Mouse (Mus musculus) T-helper 1 cell (primary cell): ENCODE data around the gene Zfp704.

Experiments
- in situ Hi-C: fragments of 300-600 bp; cut with MboI, MseI; formaldehyde crosslinking; loops from one replicate; pipeline ENCODE4 v1.15.1; 2025; ENCODE audit warnings: high pct_unique_total_duplicates

Zfp704 gene

DNA sequence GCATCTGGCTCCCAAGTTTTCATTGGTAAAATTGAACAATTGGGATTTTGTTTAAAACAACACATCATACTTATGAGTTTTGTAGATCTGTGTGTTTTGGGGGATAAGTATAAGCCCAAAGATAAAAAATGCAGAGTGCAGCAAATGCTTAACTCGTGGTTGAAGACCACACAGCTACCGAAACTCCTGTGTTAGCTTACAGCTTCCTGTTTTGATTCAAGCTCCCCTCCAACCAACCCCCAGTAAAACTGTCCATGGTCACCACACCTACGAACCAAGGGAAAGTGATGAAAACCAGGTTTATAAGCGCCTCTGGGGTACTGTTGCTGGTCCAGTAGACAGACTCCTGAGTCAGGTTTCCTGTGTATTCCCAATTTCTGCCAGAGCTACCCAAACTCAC lies 144.2 kb downstream of the Zfp704 start:
- in situ Hi-C loops = loop anchor here (10.0 kb wide), 1 partner anchor 391 kb away; no protein-coding TSS in a partner anchor

- in situ Hi-C loops = loop anchor here (10.0 kb wide), 1 partner anchor 387 kb away; no protein-coding TSS in a partner anchor
Measured at GRCm38 (mm10) chr3:9461660-9462059, 148.2 kb downstream of the Zfp704 start.

DNA sequence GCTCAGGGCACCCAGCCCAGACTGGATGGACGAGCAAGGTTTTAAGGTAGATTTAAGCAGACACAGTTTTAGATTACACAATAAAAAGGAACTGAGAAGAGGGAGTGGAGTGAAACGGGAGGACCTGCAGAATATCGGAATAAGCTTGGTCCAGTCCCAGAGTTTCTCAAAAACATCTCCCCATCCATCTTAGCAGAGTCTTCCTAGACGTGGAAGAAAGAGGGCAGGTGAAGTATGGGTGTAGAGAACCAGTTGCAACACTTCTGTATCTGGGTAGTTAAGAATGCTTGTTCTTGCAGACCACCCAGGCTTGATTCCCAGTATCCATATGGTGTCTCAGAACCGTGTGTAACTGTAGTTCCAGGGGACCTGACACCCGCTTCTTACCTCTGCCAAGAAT lies 149.6 kb downstream of the Zfp704 start:
- in situ Hi-C loops = loop anchor here (10.0 kb wide), 1 partner anchor 385 kb away; no protein-coding TSS in a partner anchor

- in situ Hi-C loops = no loop called here
Measured at GRCm38 (mm10) chr3:9456380-9456890, 153.4 kb downstream of the Zfp704 start.

DNA sequence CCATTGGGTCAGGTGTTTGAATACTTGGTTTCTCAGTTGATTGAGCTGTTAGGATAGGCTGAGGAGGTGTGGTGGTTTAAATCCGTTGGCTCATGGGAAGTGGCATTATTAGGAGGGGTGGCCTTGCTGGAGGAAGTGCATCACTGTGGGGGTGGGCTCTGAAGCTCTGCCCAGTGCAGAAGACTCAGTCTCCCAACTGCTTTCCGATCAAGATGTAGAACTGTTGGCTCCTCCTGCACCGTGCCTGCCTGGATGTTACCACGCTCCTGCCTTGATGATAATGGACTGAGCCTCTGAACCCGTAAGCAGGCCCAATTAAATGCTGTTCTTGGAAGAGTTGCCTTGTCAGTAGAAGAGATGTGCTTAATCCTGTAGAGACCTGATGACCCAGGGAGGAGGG lies 154.5 kb downstream of the Zfp704 start:
- in situ Hi-C loops = no loop called here

- in situ Hi-C loops = no loop called here
Measured at GRCm38 (mm10) chr3:9454556-9455330, 155.1 kb downstream of the Zfp704 start.

DNA sequence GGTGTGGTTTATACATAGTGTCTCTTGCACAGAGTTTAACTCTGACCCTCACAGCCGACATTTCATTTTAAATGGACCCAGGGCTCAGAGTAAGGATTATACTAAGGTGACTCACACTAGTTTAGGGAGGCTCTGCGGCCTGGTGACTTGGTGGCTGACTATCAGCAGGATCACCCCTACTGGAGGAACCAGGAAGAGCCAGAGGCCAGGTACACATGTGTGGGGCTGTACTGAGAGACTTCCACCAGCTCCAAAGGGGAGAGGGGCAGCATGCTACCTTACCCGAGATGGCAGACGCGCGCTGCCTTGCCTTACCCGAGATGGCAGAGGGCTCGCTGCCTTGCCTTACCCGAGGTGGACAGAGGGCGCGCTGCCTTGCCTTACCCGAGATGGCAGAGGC lies 159.4 kb downstream of the Zfp704 start:
- in situ Hi-C loops = no loop called here

DNA sequence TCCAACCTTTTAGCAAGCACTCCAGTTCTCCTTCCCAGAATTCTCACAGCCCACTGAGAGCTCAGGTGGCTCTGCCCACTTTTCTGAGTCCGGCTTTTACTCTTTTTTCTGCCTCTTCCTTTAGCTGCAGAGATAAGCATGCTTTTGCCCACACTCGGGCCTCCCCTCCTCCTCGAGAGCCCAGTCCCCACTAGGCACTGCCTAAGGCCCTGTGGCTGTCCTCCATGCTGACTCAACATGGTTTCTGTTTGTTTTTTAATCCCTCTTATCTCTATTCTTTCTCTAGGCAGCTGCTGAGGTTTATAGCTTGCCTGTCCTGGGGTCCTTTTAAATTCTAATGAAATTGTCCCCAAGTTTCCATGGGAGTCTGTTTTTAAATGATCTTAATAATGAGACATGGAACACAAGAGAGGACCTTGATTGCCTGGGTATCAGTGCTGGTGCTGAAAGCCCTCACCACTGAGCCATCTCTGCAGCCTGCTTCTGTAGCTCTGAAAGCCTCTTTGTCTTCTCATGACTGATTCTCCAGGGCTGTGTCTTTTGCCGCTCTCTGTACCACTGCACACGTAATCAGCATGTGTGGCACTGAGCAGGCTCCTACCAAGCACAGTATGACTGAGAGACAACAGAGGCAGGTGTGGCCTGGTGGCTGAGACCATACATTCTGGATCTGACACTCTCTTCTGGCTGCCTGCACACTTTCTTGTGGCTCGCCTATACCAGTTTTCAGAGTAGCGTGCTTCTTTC lies 160.5 kb downstream of the Zfp704 start:
- in situ Hi-C loops = no loop called here

DNA sequence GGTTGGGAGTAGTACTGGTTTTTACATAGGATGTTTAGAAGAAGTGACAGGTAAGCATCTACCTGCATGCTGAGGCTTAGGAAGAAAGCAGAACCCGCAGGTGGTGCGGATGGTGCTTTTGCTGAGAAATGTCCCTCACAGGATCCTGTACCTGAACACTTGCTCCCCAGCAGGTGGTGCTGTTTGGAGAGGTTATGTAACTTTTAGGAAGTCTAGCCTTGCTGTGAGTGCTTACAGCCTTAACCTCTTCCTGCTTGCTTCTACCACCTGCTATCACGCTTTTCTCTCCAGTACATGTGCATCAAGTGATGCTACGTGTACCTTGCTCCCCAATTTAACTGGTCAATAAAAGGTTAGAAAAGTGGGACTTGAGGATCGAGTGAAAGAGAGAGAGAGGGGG lies 161.3 kb downstream of the Zfp704 start:
- in situ Hi-C loops = no loop called here

- in situ Hi-C loops = no loop called here
Measured at GRCm38 (mm10) chr3:9444558-9444957, 165.3 kb downstream of the Zfp704 start.

GRCm38 (mm10) chr3:9443981-9444380 lies 165.9 kb downstream of the Zfp704 start:
- in situ Hi-C loops = no loop called here

DNA sequence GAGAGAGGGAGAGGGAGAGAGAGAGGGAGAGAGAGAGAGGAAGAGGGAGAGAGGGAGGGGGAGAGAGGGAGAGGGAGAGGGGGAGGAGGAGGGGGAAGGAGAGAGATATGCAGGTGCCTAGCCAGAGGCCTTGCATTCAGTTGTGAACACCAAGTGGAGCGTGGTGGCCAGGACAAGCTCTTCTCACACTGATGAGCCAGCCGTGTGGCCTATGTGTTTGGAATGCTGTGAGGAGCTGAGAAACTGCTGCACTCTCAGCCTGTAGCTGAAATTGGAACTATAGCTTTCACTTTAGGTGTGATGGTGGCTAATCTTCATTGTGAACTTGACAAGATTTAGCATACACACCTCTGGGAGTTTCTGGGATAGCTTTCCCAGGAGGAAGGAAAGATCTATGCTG lies 166.4 kb downstream of the Zfp704 start:
- in situ Hi-C loops = no loop called here

- in situ Hi-C loops = no loop called here
Measured at GRCm38 (mm10) chr3:9441566-9442540, 168.0 kb downstream of the Zfp704 start.

DNA sequence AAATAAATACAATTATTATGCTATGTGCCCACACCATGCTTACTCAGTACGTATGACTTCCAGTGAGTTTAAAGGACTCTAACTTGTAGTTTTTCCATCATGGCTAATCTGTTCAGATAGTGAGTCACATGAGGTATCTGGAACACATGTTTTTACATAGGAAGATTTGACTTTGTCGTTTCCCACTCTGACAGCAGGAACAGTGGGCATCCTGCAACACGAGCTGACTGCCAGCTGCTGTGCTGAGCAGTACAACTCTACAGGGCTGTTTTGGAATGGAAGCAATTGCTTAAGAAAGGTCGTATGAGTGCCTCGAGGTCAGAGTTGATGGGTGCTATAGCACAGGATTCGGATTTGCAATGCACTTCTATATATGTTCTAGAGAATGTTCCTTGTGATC lies 169.4 kb downstream of the Zfp704 start:
- in situ Hi-C loops = no loop called here

DNA sequence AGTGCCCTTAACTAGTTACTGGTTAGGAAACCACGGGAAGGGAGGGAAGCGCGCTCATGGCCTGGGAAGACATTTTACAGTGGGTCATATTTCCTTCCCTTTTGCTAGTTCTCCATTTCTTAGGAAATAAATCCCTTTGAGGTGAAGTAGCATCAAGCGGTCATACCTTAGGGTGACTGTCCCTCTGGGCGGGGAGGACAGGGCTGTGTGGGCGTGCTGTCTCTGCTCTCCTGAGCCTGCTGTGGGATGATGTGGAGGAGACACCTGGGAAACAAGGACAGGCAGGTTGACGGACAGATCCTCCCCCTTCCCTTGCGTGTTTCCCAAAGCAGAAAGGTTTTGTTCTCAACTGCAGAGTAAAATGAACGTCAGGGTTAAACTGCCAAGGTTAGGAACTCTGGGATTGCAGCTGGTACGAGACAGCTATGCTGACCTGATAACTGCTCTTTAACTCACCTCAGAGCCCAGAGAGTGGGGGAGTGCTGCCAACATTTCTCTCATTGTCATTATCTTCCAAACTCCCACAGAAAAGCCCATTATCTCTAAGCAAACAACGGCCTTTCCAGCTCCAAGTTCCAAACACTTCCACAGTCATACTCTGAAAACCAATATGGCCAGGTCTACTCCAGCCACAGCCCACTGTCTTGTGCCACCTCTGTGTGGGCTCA lies 170.1 kb downstream of the Zfp704 start:
- in situ Hi-C loops = no loop called here

GRCm38 (mm10) chr3:9436256-9436655 lies 173.6 kb downstream of the Zfp704 start:
- in situ Hi-C loops = no loop called here

GRCm38 (mm10) chr3:9434394-9435175 lies 175.3 kb downstream of the Zfp704 start:
- in situ Hi-C loops = no loop called here

GRCm38 (mm10) chr3:9432796-9433526 lies 176.9 kb downstream of the Zfp704 start:
- in situ Hi-C loops = no loop called here

DNA sequence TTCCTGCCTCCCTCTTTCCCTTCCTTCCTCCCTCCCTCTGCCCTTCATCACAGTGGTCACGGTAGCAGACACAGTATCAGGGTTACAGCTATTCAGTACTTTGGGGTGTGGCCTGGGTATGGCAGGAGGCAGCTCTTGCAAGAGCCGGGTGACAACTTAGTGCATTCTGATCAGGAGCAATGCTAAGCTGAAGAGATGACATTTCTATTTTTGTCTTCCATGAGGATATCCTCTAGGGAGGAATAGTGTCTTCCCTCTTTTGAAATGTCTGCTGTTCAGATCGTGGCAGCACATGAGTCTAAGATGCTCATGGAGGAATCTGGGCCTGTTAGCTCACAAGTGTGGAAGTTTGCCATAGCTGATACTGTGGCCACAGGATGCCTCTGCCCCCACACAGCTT lies 177.7 kb downstream of the Zfp704 start:
- in situ Hi-C loops = no loop called here
